Mouse (Mus musculus) stomach, embryonic 15.5 days (tissue): ENCODE measurements around the gene Rnf130. TPM values are rescaled to one million over a fixed set of nuclear protein-coding genes. Genes with fewer than 3 reads are reported as not detected.

Source experiments
- ATAC-seq: fragments of 200-750 bp; cut with Nextera tagmentation; 2 replicates; pipeline ENCODE4 v1.8.0; 2017; ENCODE audit warnings: low read depth, moderate number of reproducible peaks, moderate TSS enrichment; ENCODE audit not compliant: insufficient read depth, low FRiP score
- H3K27ac ChIP-seq: fragments of 300-500 bp; sonication (generic); 2 replicates; pipeline ENCODE4 v1.5.1; 2015; ENCODE audit warnings: mild to moderate bottlenecking, inconsistent platforms
- H3K27me3 ChIP-seq: fragments of 300-500 bp; sonication (generic); replicated peaks from 2 replicates; pipeline ENCODE4 v1.6.1; 2015; ENCODE audit warnings: inconsistent platforms
- H3K36me3 ChIP-seq: fragments of 300-500 bp; sonication (generic); 2 replicates; pipeline ENCODE4 v1.6.1; 2015; ENCODE audit warnings: inconsistent platforms
- H3K4me1 ChIP-seq: fragments of 300-500 bp; sonication (generic); 2 replicates; pipeline ENCODE4 v1.6.1; 2015; ENCODE audit warnings: inconsistent platforms
- H3K4me2 ChIP-seq: fragments of 300-500 bp; sonication (generic); 2 replicates; pipeline ENCODE4 v1.6.1; 2015; ENCODE audit warnings: mild to moderate bottlenecking, inconsistent platforms
- H3K4me3 ChIP-seq: fragments of 300-500 bp; sonication (generic); replicated peaks from 2 replicates; pipeline ENCODE4 v1.5.1; 2015; ENCODE audit warnings: inconsistent platforms
- H3K9ac ChIP-seq: fragments of 300-500 bp; sonication (generic); 2 replicates; pipeline ENCODE4 v1.6.1; 2015; ENCODE audit warnings: inconsistent platforms
- H3K9me3 ChIP-seq: fragments of 300-500 bp; sonication (generic); 2 replicates; pipeline ENCODE4 v1.6.1; 2016; ENCODE audit warnings: inconsistent platforms
- WGBS: fragments of 180-500 bp; shearing (Covaris S2); methylation state at CpG from one replicate; pipeline ENCODE4 v1.1.7; 2015; 5-methylcytosine and 5-hydroxymethylcytosine counted together
- polyA plus RNA-seq: library from polyadenylated mRNA; unstranded; fragments of >200 nt; fragmentation: Nextera tagmentation; extraction: Ambion mirVana; gene quantifications from 2 replicates; pipeline ENCODE4 v1.2.1, GENCODE M21; 2015

Rnf130 gene
- 57.1 and 57.8 TPM in 2 replicates for polyA plus RNA-seq

- H3K27ac ChIP-seq = peak within 1 kb of the TSS; percentile 87
- H3K9me3 ChIP-seq = no peaks in the 10 kb centered on the region
- peak within 1 kb of the TSS; percentile 77 for H3K4me3 ChIP-seq
- peak within 1 kb of the TSS; percentile 77 for H3K4me2 ChIP-seq
- H3K9ac ChIP-seq = peak within 1 kb of the TSS; percentile 78
- H3K36me3 ChIP-seq = no peaks in the 10 kb centered on the region
- under 1% methylated on average over 95 of the region's 129 CpGs for WGBS
- H3K4me1 ChIP-seq = no peaks in the 10 kb centered on the region
- H3K27me3 ChIP-seq = no peaks in the 10 kb centered on the region
- peak; percentile 92 for ATAC-seq
Observed at GRCm38 (mm10) chr11:50024833-50025720, at the start of gene Rnf130. Gene Rnf130, plus strand, starts transcription at chr11:50025346.

DNA sequence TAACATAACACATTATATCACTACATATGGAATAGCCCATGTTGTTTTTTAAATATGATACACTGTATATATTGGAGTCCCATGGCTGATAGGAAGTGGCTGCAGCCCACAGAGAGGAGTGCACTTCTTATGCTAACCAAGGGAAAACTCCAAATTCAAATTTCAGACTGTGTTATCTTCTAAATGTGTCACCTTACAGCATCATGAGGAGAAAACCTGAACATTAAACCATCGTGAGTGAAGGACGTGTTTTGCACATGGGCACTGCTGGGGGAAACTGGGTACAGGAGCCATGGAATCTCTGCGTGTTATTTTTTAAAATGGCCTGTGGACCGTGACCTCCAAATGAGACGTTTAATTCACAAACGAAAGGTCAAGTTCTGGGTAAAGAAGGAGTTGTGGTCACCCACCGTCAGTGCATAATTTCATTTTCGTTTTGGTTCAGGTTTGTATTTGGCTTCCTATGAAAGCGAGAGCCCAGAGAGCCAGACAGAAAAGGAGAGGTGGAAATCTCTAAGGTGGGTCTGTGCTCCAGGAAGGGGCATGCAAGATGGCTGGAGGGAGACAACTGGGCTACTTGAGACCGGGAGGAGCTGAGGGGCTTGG is 47.1 kb upstream of the Rnf130 start:
- ATAC-seq = no peak

GRCm38 (mm10) chr11:49978935-49979334 is 46.2 kb upstream of the Rnf130 start:
- 94% methylated on average over 8 of the region's 8 CpGs for WGBS
- H3K36me3 ChIP-seq = no peaks in the 10 kb centered on the region
- H3K27me3 ChIP-seq = no peaks in the 10 kb centered on the region
- H3K9me3 ChIP-seq = no peaks in the 10 kb centered on the region
- no peak overlapping the region for H3K4me3 ChIP-seq
- no peak overlapping the region for H3K27ac ChIP-seq
- no peak overlapping the region for H3K9ac ChIP-seq
- H3K4me2 ChIP-seq = no peak overlapping the region
- no peak for ATAC-seq
- no peaks in the 10 kb centered on the region; the same call in 1 of the 2 replicates for H3K4me1 ChIP-seq

More for the DNA sequence above, 47.1 kb upstream of the Rnf130 start:
- no peak overlapping the region for H3K4me2 ChIP-seq
- no peak overlapping the region for H3K4me3 ChIP-seq
- no peaks in the 10 kb centered on the region for H3K36me3 ChIP-seq
- no peaks in the 10 kb centered on the region for H3K27me3 ChIP-seq
- no peaks in the 10 kb centered on the region; the same call in 1 of the 2 replicates for H3K4me1 ChIP-seq
- H3K9me3 ChIP-seq = no peaks in the 10 kb centered on the region
- 76% methylated on average over 10 of the region's 10 CpGs for WGBS
- H3K27ac ChIP-seq = no peak overlapping the region
- H3K9ac ChIP-seq = no peak overlapping the region

DNA sequence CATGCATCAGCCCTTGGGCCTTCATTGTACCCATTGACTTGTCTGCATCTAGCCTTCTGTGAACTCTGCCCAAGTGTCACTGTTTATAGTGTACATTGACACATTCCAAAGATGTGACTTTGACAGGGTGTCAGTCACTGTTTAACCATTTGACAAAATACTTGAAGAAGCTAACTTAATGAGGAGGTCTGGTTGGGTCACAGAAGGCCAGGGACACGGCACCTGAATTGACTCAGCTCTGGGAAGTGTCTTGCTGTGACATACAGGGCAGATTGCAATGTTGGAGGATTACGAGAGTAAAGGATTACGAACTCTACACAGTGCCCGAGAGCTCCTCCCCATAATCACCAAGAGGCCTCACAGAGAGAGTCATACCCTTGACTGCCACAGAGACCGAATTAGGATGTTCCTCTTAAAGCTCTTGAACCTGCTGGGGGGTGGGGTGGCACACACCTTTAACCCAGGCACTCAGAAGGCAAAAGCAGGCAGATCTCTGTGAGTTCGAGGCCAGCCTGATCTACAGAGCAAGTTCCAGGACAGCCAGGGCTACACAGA is 44.4 kb upstream of the Rnf130 start:
- Histone ChIP-seq H3K4me3 (no peak overlapping the region), H3K27ac (no peak overlapping the region), H3K4me2 (no peak overlapping the region), H3K9me3 (no peaks in the 10 kb centered on the region), H3K4me1 (no peaks in the 10 kb centered on the region; the same call in 1 of the 2 replicates), H3K36me3 (no peaks in the 10 kb centered on the region), H3K9ac (no peak overlapping the region), H3K27me3 (no peaks in the 10 kb centered on the region)
- ATAC-seq = no peak
- 73% methylated on average over 6 of the region's 6 CpGs for WGBS

GRCm38 (mm10) chr11:49981321-49981963 is 43.7 kb upstream of the Rnf130 start:
- Histone ChIP-seq H3K9me3 (no peaks in the 10 kb centered on the region), H3K36me3 (no peaks in the 10 kb centered on the region), H3K4me1 (no peaks in the 10 kb centered on the region; the same call in 1 of the 2 replicates), H3K9ac (no peak overlapping the region), H3K27ac (no peak overlapping the region), H3K27me3 (no peaks in the 10 kb centered on the region), H3K4me2 (no peak overlapping the region), H3K4me3 (no peak overlapping the region)
- peak; percentile 62; the same call in 1 of the 2 replicates for ATAC-seq
- 53% methylated on average over 7 of the region's 7 CpGs for WGBS

- no peaks in the 10 kb centered on the region for H3K9me3 ChIP-seq
- no peaks in the 10 kb centered on the region; the same call in 1 of the 2 replicates for H3K4me1 ChIP-seq
- no peak for ATAC-seq
- H3K27me3 ChIP-seq = no peaks in the 10 kb centered on the region
- no peak overlapping the region for H3K4me2 ChIP-seq
- WGBS = 84% methylated on average over 4 of the region's 4 CpGs
- no peak overlapping the region for H3K4me3 ChIP-seq
- H3K9ac ChIP-seq = no peak overlapping the region
- H3K27ac ChIP-seq = no peak overlapping the region
- no peaks in the 10 kb centered on the region for H3K36me3 ChIP-seq
Observed at GRCm38 (mm10) chr11:49982094-49982493, 43.1 kb upstream of the Rnf130 start.

DNA sequence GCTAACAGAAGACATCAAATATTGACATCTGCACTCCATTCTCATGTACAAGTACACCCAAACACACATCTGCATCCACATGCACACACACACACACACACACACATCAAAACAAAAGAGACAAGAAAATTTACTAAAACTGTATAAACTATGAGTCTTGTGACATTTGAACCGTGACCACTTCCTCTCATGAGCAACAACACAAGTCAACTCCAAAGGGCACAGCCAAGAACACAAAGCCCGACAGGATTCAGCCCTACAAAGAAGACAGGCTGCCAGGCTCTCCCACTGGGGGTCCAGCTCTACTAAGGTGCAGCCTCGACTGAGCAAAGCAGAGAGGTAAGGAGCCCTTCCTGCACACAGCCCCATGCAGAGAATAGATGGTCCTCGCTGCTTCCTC is 42.3 kb upstream of the Rnf130 start:
- H3K9ac ChIP-seq = no peak overlapping the region
- no peak overlapping the region for H3K4me2 ChIP-seq
- no peak for ATAC-seq
- WGBS = 52% methylated on average over 4 of the region's 4 CpGs
- no peaks in the 10 kb centered on the region for H3K36me3 ChIP-seq
- no peaks in the 10 kb centered on the region; the same call in 1 of the 2 replicates for H3K4me1 ChIP-seq
- no peak overlapping the region for H3K4me3 ChIP-seq
- H3K27me3 ChIP-seq = no peaks in the 10 kb centered on the region
- no peaks in the 10 kb centered on the region for H3K9me3 ChIP-seq
- H3K27ac ChIP-seq = no peak overlapping the region

GRCm38 (mm10) chr11:49983875-49984552 is 41.1 kb upstream of the Rnf130 start:
- WGBS = 77% methylated on average over 4 of the region's 4 CpGs

GRCm38 (mm10) chr11:49985009-49985408 is 40.1 kb upstream of the Rnf130 start:
- no peak overlapping the region for H3K4me2 ChIP-seq
- no peaks in the 10 kb centered on the region for H3K9me3 ChIP-seq
- no peak overlapping the region for H3K4me3 ChIP-seq
- H3K9ac ChIP-seq = no peak overlapping the region
- H3K27me3 ChIP-seq = no peaks in the 10 kb centered on the region
- WGBS = 78% methylated on average over 4 of the region's 4 CpGs
- H3K4me1 ChIP-seq = no peaks in the 10 kb centered on the region; the same call in 1 of the 2 replicates
- no peak overlapping the region for H3K27ac ChIP-seq
- H3K36me3 ChIP-seq = no peaks in the 10 kb centered on the region
- ATAC-seq = peak; percentile 67; the same call in 1 of the 2 replicates

More at GRCm38 (mm10) chr11:49983875-49984552, 41.1 kb upstream of the Rnf130 start:
- ATAC-seq = no peak
- no peak overlapping the region for H3K4me2 ChIP-seq
- no peak overlapping the region for H3K27ac ChIP-seq
- no peak overlapping the region for H3K9ac ChIP-seq
- no peaks in the 10 kb centered on the region for H3K36me3 ChIP-seq
- H3K27me3 ChIP-seq = no peaks in the 10 kb centered on the region
- H3K9me3 ChIP-seq = no peaks in the 10 kb centered on the region
- H3K4me3 ChIP-seq = no peak overlapping the region
- no peaks in the 10 kb centered on the region; the same call in 1 of the 2 replicates for H3K4me1 ChIP-seq

GRCm38 (mm10) chr11:49986277-49987036 is 38.7 kb upstream of the Rnf130 start:
- Histone ChIP-seq H3K36me3 (no peaks in the 10 kb centered on the region), H3K27ac (no peak overlapping the region), H3K27me3 (no peaks in the 10 kb centered on the region), H3K4me2 (no peak overlapping the region), H3K9ac (no peak overlapping the region), H3K4me3 (no peak overlapping the region), H3K4me1 (no peaks in the 10 kb centered on the region; the same call in 1 of the 2 replicates), H3K9me3 (no peaks in the 10 kb centered on the region)
- 27% methylated on average over 10 of the region's 10 CpGs for WGBS
- ATAC-seq = peak; percentile 71; the same call in 1 of the 2 replicates
